Mouse (Mus musculus): ENCODE measurements around the gene Tef. TPM values are rescaled to one million over a fixed set of nuclear protein-coding genes. Genes with fewer than 3 reads are reported as not detected.

Gene Tef
- polyA plus RNA-seq, 1 experiment from 2014 or later, result 12.9 TPM

GRCm38 (mm10) chr15:81872262-81873136 is 70.3 kb downstream of the Tef start, which contains the start of gene Aco2:
Gene Aco2 (plus strand): TSS chr15:81872309.
- Histone ChIP-seq H3K4me2 (peak within 1 kb of the TSS; percentile 82), H3K4me1 (ENCODE audit: control insufficient read depth, insufficient read depth, low read length) (peaks cover 11% of the 10 kb centered on the region), H3K9ac (ENCODE audit: low read length) (peak within 1 kb of the TSS; percentile 89), H3K27ac (ENCODE audit: low read depth, low read length) (peak within 1 kb of the TSS; percentile 93), H3K9me3 (ENCODE audit: control insufficient read depth, low read length) (no peaks in the 10 kb centered on the region), H3K36me3 (ENCODE audit: control insufficient read depth, insufficient read depth, low read length) (peaks cover 21% of the 10 kb centered on the region), H3K4me3 (ENCODE audit: low read depth, low read length) (peak within 1 kb of the TSS; percentile 96), H3K27me3 (ENCODE audit: control insufficient read depth, insufficient read depth, low read length) (no peaks in the 10 kb centered on the region)
- ATAC-seq (ENCODE audit: low FRiP score) (peak; percentile 92), DNase-seq (ENCODE audit: low spot score, missing footprints) (peak; percentile 100)
- under 1% methylated on average over 53 of the region's 53 CpGs for WGBS

Other genes starting within 250 kb of the Tef start
- 23.7 and 25.8 TPM in 2 replicates for gene Ep300, start 217.1 kb upstream of the Tef start, polyA plus RNA-seq (2014; fragmentation: Nextera tagmentation; extraction: Ambion mirVana)
- 27.8 and 30.5 TPM in 2 replicates for gene L3mbtl2, start 138.5 kb upstream of the Tef start, polyA plus RNA-seq (2014; fragmentation: Nextera tagmentation; extraction: Ambion mirVana)
- gene Chadl, start 105.1 kb upstream of the Tef start, polyA plus RNA-seq (2014; fragmentation: Nextera tagmentation; extraction: Ambion mirVana), result 2.5 and 2.8 TPM in 2 replicates
- gene Zc3h7b, start 57.4 kb upstream of the Tef start, polyA plus RNA-seq (2014; fragmentation: Nextera tagmentation; extraction: Ambion mirVana), result 34.3 and 35.0 TPM in 2 replicates
- 152 and 156 TPM in 2 replicates for gene Rangap1, start 56.9 kb upstream of the Tef start, polyA plus RNA-seq (2014; fragmentation: Nextera tagmentation; extraction: Ambion mirVana)
- gene Tob2, start 56.4 kb downstream of the Tef start, polyA plus RNA-seq (2014; fragmentation: Nextera tagmentation; extraction: Ambion mirVana), result 10.4 and 12.9 TPM in 2 replicates
- gene Phf5a, start 69.5 kb downstream of the Tef start, polyA plus RNA-seq (2014; fragmentation: Nextera tagmentation; extraction: Ambion mirVana), result 179 and 197 TPM in 2 replicates
- 155 and 165 TPM in 2 replicates for gene Aco2, start 69.9 kb downstream of the Tef start, polyA plus RNA-seq (2014; fragmentation: Nextera tagmentation; extraction: Ambion mirVana)
- 66.9 and 75.6 TPM in 2 replicates for gene Polr3h, start 123.8 kb downstream of the Tef start, polyA plus RNA-seq (2014; fragmentation: Nextera tagmentation; extraction: Ambion mirVana)
- gene Csdc2, start 134.3 kb downstream of the Tef start, polyA plus RNA-seq (2014; fragmentation: Nextera tagmentation; extraction: Ambion mirVana), result 18.0 and 18.9 TPM in 2 replicates
- 26.9 and 29.8 TPM in 2 replicates for gene Pmm1, start 158.5 kb downstream of the Tef start, polyA plus RNA-seq (2014; fragmentation: Nextera tagmentation; extraction: Ambion mirVana)
- not detected in 2 replicates for gene 1700029P11Rik, start 178.1 kb downstream of the Tef start, polyA plus RNA-seq (2014; fragmentation: Nextera tagmentation; extraction: Ambion mirVana)
- gene Xrcc6, start 185.4 kb downstream of the Tef start, polyA plus RNA-seq (2014; fragmentation: Nextera tagmentation; extraction: Ambion mirVana), result 58.4 and 62.2 TPM in 2 replicates
- 33.7 and 37.8 TPM in 2 replicates for gene Desi1, start 231.4 kb downstream of the Tef start, polyA plus RNA-seq (2014; fragmentation: Nextera tagmentation; extraction: Ambion mirVana)
- gene Snu13, start 245.2 kb downstream of the Tef start, polyA plus RNA-seq (2014; fragmentation: Nextera tagmentation; extraction: Ambion mirVana), result 275 and 283 TPM in 2 replicates

All from midbrain, embryonic 11.5 days (tissue).